Mouse (Mus musculus) forebrain, postnatal 0 days (tissue): ENCODE results near the gene Angptl2. TPM values are rescaled to one million over a fixed set of nuclear protein-coding genes. Genes with fewer than 3 reads are reported as not detected.
"Not testable (repeated sequence)": the region's sequence is repeated elsewhere in the genome, so short reads cannot be mapped to it uniquely, and the experiment has no call there.

Experiments
- ATAC-seq: fragments of 200-750 bp; cut with Nextera tagmentation; 2 replicates; pipeline ENCODE4 v1.8.0; 2017; ENCODE audit warnings: mild to moderate bottlenecking, moderate library complexity
- DNase-seq: peaks from one replicate; pipeline ENCODE4 v3.0.0-alpha.2; 2015
- H3K27ac ChIP-seq: fragments of 300-500 bp; sonication (generic); 2 replicates; pipeline ENCODE4 v1.5.1; 2014; ENCODE audit warnings: low read depth, mild to moderate bottlenecking, antibody characterized with exemption, low read length, moderate library complexity, mixed read lengths
- H3K27me3 ChIP-seq: fragments of 300-500 bp; sonication (generic); 2 replicates; pipeline ENCODE4 v1.6.1; 2014; ENCODE audit warnings: mild to moderate bottlenecking, low read length, mixed read lengths; ENCODE audit not compliant: insufficient read depth
- H3K36me3 ChIP-seq: fragments of 300-500 bp; sonication (generic); 2 replicates; pipeline ENCODE4 v1.6.1; 2014; ENCODE audit warnings: mild to moderate bottlenecking, moderate library complexity; ENCODE audit not compliant: insufficient read depth
- H3K4me1 ChIP-seq: fragments of 300-500 bp; sonication (generic); 2 replicates; pipeline ENCODE4 v1.6.1; 2014; ENCODE audit warnings: antibody characterized with exemption; ENCODE audit not compliant: insufficient read depth
- H3K4me2 ChIP-seq: fragments of 300-500 bp; sonication (generic); 2 replicates; pipeline ENCODE4 v1.6.1; 2014; ENCODE audit warnings: low read depth, mild to moderate bottlenecking, moderate library complexity
- H3K4me3 ChIP-seq: fragments of 300-500 bp; sonication (generic); 2 replicates; pipeline ENCODE4 v1.5.1; 2014; ENCODE audit warnings: low read depth, low read length, mixed read lengths
- H3K9ac ChIP-seq: fragments of 300-500 bp; sonication (generic); 2 replicates; pipeline ENCODE4 v1.6.1; 2014; ENCODE audit warnings: mild to moderate bottlenecking
- H3K9me3 ChIP-seq: fragments of 300-500 bp; sonication (generic); 2 replicates; pipeline ENCODE4 v1.6.1; 2016; ENCODE audit warnings: low read length
- CTCF ChIP-seq: sonication (generic); IDR thresholded peaks from 2 replicates; pipeline ENCODE4 v1.5.1; 2016; ENCODE audit warnings: antibody characterized with exemption, control low read depth, low read depth
- WGBS: fragments of 180-500 bp; shearing (Covaris S2); extraction: QIAGEN DNeasy Blood & Tissue Kit; methylation state at CpG from one replicate; pipeline ENCODE4 v1.1.7; 2014; 5-methylcytosine and 5-hydroxymethylcytosine counted together
- polyA plus RNA-seq: library from polyadenylated mRNA; unstranded; fragments of >200 nt; fragmentation: Nextera tagmentation; extraction: Ambion mirVana; gene quantifications from 2 replicates; pipeline ENCODE4 v1.2.1, GENCODE M21; 2015
- total RNA-seq: library from RNA; depleted of rRNA; stranded (reverse); fragments of >200 nt; gene quantifications from 2 replicates; pipeline ENCODE4 v1.2.3, GENCODE M21; 2014

The Angptl2 gene
- total and polyA plus RNA-seq, 2 experiments from 2014 or later = 7.7 to 17.5 TPM

GRCm38 (mm10) chr2:33203284-33203683 lies 12.6 kb upstream of the Angptl2 start:
- 45% methylated on average over 6 of the region's 6 CpGs for WGBS
- H3K4me1 ChIP-seq = 0 out of 2 replicates have a peak, but pooled peaks cover 4% of the 10 kb centered on the region
- no peak for TF ChIP-seq CTCF
- H3K36me3 ChIP-seq = no peaks in the 10 kb centered on the region
- DNase-seq = no peak
- no peaks in the 10 kb centered on the region for H3K9me3 ChIP-seq
- no peak overlapping the region for H3K4me2 ChIP-seq
- no peak overlapping the region for H3K9ac ChIP-seq
- ATAC-seq = peak; percentile 49; the same call in 1 of the 2 replicates
- H3K27ac ChIP-seq = no peak overlapping the region
- no peak overlapping the region for H3K4me3 ChIP-seq
- H3K27me3 ChIP-seq = no peaks in the 10 kb centered on the region

- H3K4me3 ChIP-seq = no peak overlapping the region
- no peak for ATAC-seq
- H3K27me3 ChIP-seq = no peaks in the 10 kb centered on the region
Measured at GRCm38 (mm10) chr2:33204980-33205379, 10.9 kb upstream of the Angptl2 start.

GRCm38 (mm10) chr2:33205939-33206525 lies 9.8 kb upstream of the Angptl2 start:
- no peak for TF ChIP-seq CTCF
- ATAC-seq = peak; percentile 49; the same call in 1 of the 2 replicates
- H3K4me2 ChIP-seq = no peak overlapping the region
- no peaks in the 10 kb centered on the region for H3K36me3 ChIP-seq
- WGBS = 43% methylated on average over 14 of the region's 14 CpGs
- no peaks in the 10 kb centered on the region for H3K27me3 ChIP-seq
- H3K9me3 ChIP-seq = no peaks in the 10 kb centered on the region
- DNase-seq = no peak
- H3K4me3 ChIP-seq = no peak overlapping the region
- H3K27ac ChIP-seq = 0 out of 2 replicates have a peak overlapping the region, but pooled peaks have one; percentile 10
- H3K9ac ChIP-seq = no peak overlapping the region
- 0 out of 2 replicates have a peak, but pooled peaks cover 4% of the 10 kb centered on the region for H3K4me1 ChIP-seq

More at GRCm38 (mm10) chr2:33204980-33205379, 10.9 kb upstream of the Angptl2 start:
- Histone ChIP-seq H3K27ac (no peak overlapping the region), H3K9me3 (no peaks in the 10 kb centered on the region), H3K4me2 (no peak overlapping the region), H3K4me1 (0 out of 2 replicates have a peak, but pooled peaks cover 4% of the 10 kb centered on the region), H3K9ac (no peak overlapping the region), H3K36me3 (no peaks in the 10 kb centered on the region)
- 75% methylated on average over 5 of the region's 5 CpGs for WGBS
- no peak for TF ChIP-seq CTCF
- no peak for DNase-seq

- Histone ChIP-seq H3K9me3 (no peaks in the 10 kb centered on the region), H3K4me1 (0 out of 2 replicates have a peak, but pooled peaks cover 4% of the 10 kb centered on the region), H3K4me2 (no peak overlapping the region), H3K36me3 (no peaks in the 10 kb centered on the region), H3K27ac (no peak overlapping the region), H3K9ac (no peak overlapping the region), H3K4me3 (no peak overlapping the region), H3K27me3 (no peaks in the 10 kb centered on the region)
- TF ChIP-seq CTCF = no peak
- no peak for DNase-seq
- 45% methylated on average over 4 of the region's 4 CpGs for WGBS
- no peak for ATAC-seq
Measured at GRCm38 (mm10) chr2:33207069-33207468, 8.8 kb upstream of the Angptl2 start.

GRCm38 (mm10) chr2:33208134-33208533 lies 7.7 kb upstream of the Angptl2 start:
- Histone ChIP-seq H3K9ac (no peak overlapping the region), H3K27ac (no peak overlapping the region), H3K4me2 (no peak overlapping the region), H3K4me1 (0 out of 2 replicates have a peak, but pooled peaks cover 3% of the 10 kb centered on the region), H3K4me3 (no peak overlapping the region), H3K27me3 (no peaks in the 10 kb centered on the region), H3K36me3 (no peaks in the 10 kb centered on the region), H3K9me3 (no peaks in the 10 kb centered on the region)
- ATAC-seq (no peak), DNase-seq (no peak)
- TF ChIP-seq CTCF = no peak
- 91% methylated on average over 5 of the region's 5 CpGs for WGBS

GRCm38 (mm10) chr2:33210841-33211240 lies 5.0 kb upstream of the Angptl2 start:
- DNase-seq (no peak), ATAC-seq (no peak)
- Histone ChIP-seq H3K27me3 (no peaks in the 10 kb centered on the region), H3K4me1 (no peaks in the 10 kb centered on the region; the same call in 1 of the 2 replicates), H3K9ac (no peak overlapping the region), H3K4me3 (no peak overlapping the region), H3K9me3 (no peaks in the 10 kb centered on the region), H3K27ac (no peak overlapping the region), H3K36me3 (no peaks in the 10 kb centered on the region), H3K4me2 (no peak overlapping the region)
- 67% methylated on average over 2 of the region's 2 CpGs for WGBS
- no peak for TF ChIP-seq CTCF

GRCm38 (mm10) chr2:33211263-33211662 lies 4.6 kb upstream of the Angptl2 start:
- 86% methylated on average over 11 of the region's 11 CpGs for WGBS

More at GRCm38 (mm10) chr2:33211263-33211662, 4.6 kb upstream of the Angptl2 start:
- H3K9ac ChIP-seq, H3K4me2 ChIP-seq, H3K4me1 ChIP-seq, DNase-seq, ATAC-seq, H3K36me3 ChIP-seq, H3K9me3 ChIP-seq, H3K4me3 ChIP-seq, H3K27ac ChIP-seq, H3K27me3 ChIP-seq: not testable (repeated sequence)
